Mouse (Mus musculus) olfactory bulb, adult 2 months (tissue): Measurements from ENCODE around the gene Zbtb37.

Experiments
- CTCF ChIP-seq: fragments of 200-500 bp; IDR thresholded peaks from 2 replicates; pipeline ENCODE4 v1.5.1; 2012; ENCODE audit warnings: low read depth, mild to moderate bottlenecking, low read length, moderate library complexity; ENCODE audit not compliant: insufficient read depth
- POLR2A ChIP-seq: fragments of 200-500 bp; IDR thresholded peaks from 2 replicates; pipeline ENCODE4 v1.6.1; 2012; ENCODE audit warnings: mild to moderate bottlenecking, low read depth, low read length, moderate library complexity; ENCODE audit not compliant: insufficient read depth

DNA sequence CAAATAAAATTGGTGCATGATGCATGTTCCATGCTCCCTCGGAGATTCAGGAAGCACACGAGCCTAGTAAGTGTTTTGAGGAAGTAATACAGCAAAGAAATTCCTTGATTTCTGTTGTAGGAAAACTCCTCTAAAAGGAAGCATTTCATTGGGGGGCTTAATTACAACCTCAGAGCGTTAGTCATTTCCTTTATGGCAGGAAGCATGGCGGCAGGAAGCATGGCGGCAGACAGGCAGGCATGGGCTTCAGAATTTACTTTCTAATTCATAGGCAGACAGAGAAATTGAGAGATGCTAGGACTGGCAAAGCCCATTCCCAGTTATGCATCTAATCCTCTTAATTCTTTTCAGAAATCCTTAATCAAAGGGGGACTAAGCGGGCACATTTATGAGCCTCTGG, 40.8 kb downstream of the Zbtb37 start:
- TF ChIP-seq CTCF (no peak), POLR2A (no peak)
